8 mouse cellular contexts compared by ENCODE assay signal in the genomic region with DNA sequence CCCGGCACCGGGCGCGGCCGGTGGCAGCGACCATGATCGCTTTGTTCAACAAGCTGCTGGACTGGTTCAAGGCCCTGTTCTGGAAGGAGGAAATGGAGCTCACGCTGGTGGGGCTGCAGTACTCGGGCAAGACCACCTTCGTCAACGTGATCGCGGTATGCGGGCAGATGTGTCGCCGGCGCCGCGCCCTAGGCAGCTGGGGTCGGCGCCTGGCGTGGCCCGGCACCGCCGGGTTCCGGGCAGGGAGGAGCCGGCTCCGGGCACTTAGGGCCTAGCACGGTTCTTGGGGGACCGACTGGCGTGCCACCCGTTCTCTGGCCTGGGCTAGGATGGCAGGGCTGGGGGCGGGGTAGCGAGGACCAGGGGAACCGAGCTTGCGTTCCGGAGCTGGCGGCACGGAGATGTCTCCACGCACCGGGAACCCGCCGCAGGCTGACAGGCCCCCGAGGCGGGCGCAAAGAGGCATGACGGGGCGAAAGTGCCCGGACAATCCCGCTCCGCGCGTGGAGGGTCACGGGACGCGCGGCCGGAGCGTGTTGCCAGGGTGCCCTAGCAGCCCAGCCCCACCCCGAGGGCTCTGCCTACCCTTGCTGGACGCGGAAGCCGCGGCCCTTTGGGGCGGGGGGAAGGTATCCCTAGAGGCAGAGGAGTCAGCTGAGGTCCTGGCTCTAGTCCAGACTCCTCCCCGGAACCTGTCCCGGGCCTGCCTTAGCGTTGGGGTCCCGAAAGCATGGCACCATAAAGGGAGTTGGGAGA. TPM values are rescaled to one million over a fixed set of nuclear protein-coding genes. Genes with fewer than 3 reads are reported as not detected.
A peak's percentile ranks its signal among the peaks of the same experiment; 100 is the strongest.
DNase-seq lines count a peak whose midpoint lies in the region; ATAC-seq and TF ChIP-seq lines count a peak whose summit lies in the region.

No protein-coding gene starts in this region.

- peak; percentile 38; the same call in 1 of the 2 replicates for ATAC-seq in heart, embryonic 13.5 days (ENCODE audit: extremely low read depth, insufficient number of reproducible peaks, low FRiP score, low TSS enrichment)
- peak; percentile 77 for ATAC-seq in kidney, postnatal 0 days (replicated peaks; ENCODE audit: low FRiP score, low read depth)
- ATAC-seq in liver, embryonic 12.5 days, result peak; percentile 68

- H3K9me3 ChIP-seq in erythroblast, embryonic 14.5 days (ENCODE audit: control insufficient read depth, low read length), result no peaks in the 10 kb centered on the region
- no peaks in the 10 kb centered on the region for H3K9me3 ChIP-seq in heart, embryonic 13.5 days
- H3K9me3 ChIP-seq in kidney, postnatal 0 days (replicated peaks; ENCODE audit: low read length), result no peaks in the 10 kb centered on the region
- no peaks in the 10 kb centered on the region for H3K9me3 ChIP-seq in liver, embryonic 12.5 days (replicated peaks)

- peaks cover 28% of the 10 kb centered on the region for H3K4me1 ChIP-seq in erythroblast, embryonic 14.5 days (ENCODE audit: control insufficient read depth)
- H3K4me1 ChIP-seq in heart, embryonic 13.5 days, result peaks cover 26% of the 10 kb centered on the region
- 0 out of 2 replicates have a peak, but pooled peaks cover 6% of the 10 kb centered on the region for H3K4me1 ChIP-seq in kidney, postnatal 0 days (replicated peaks; ENCODE audit: insufficient read depth, low read length)
- H3K4me1 ChIP-seq in liver, embryonic 12.5 days, result peaks cover 26% of the 10 kb centered on the region

- H3K36me3 ChIP-seq in erythroblast, embryonic 14.5 days (ENCODE audit: control insufficient read depth), result peaks cover 12% of the 10 kb centered on the region
- H3K36me3 ChIP-seq in heart, embryonic 13.5 days, result peaks cover 12% of the 10 kb centered on the region
- no peaks in the 10 kb centered on the region for H3K36me3 ChIP-seq in kidney, postnatal 0 days (ENCODE audit: insufficient read depth, low read length)
- H3K36me3 ChIP-seq in liver, embryonic 12.5 days, result peaks cover 21% of the 10 kb centered on the region
- H3K36me3 ChIP-seq in myocyte (ENCODE audit: control insufficient read depth, insufficient read depth), result peaks cover 7% of the 10 kb centered on the region

- peak; percentile 64 for DNase-seq in CD4-positive helper T cell, adult 2 months (ENCODE audit: low read depth, low spot score)
- peak; percentile 84 for DNase-seq in brain, embryonic 14.5 days (ENCODE audit: low read depth)
- peak; percentile 79 for DNase-seq in kidney, postnatal 0 days (ENCODE audit: low spot score)
- peak; percentile 81 to 86 for DNase-seq in spleen, postnatal 36 days (ENCODE audit: low spot score in 2 of 2)

- peak overlapping the region; percentile 88 for H3K4me3 ChIP-seq in erythroblast, embryonic 14.5 days (replicated peaks)
- peak overlapping the region; percentile 80 for H3K4me3 ChIP-seq in heart, embryonic 13.5 days
- H3K4me3 ChIP-seq in kidney, postnatal 0 days (replicated peaks; ENCODE audit: low read depth, low read length), result peak overlapping the region; percentile 99
- H3K4me3 ChIP-seq in liver, embryonic 12.5 days, result peak overlapping the region; percentile 78
- H3K4me3 ChIP-seq in myocyte, result peak overlapping the region; percentile 79

- H3K9ac ChIP-seq in heart, embryonic 13.5 days, result peak overlapping the region; percentile 90
- H3K9ac ChIP-seq in kidney, postnatal 0 days (ENCODE audit: low read depth, low read length), result peak overlapping the region; percentile 95
- peak overlapping the region; percentile 82 for H3K9ac ChIP-seq in liver, embryonic 12.5 days

- peak overlapping the region; percentile 77 for H3K27ac ChIP-seq in heart, embryonic 13.5 days (replicated peaks)
- H3K27ac ChIP-seq in kidney, postnatal 0 days, result peak overlapping the region; percentile 91
- H3K27ac ChIP-seq in liver, embryonic 12.5 days, result peak overlapping the region; percentile 83

- 0 out of 2 replicates have a peak, but pooled peaks have one; percentile 9 for TF ChIP-seq POLR2A in brain, embryonic 14.5 days (IDR thresholded peaks at IDR 0.05; ENCODE audit: borderline replicate concordance, extremely low read depth, insufficient read depth, insufficient read length, poor library complexity, severe bottlenecking)
- TF ChIP-seq POLR2A in myocyte (IDR thresholded peaks at IDR 0.05; ENCODE audit: insufficient read length, low read depth), result peak; percentile 90

- peak overlapping the region; percentile 83 for H3K4me2 ChIP-seq in heart, embryonic 13.5 days
- peak overlapping the region; percentile 77 for H3K4me2 ChIP-seq in kidney, postnatal 0 days (ENCODE audit: low read length)
- peak overlapping the region; percentile 98 for H3K4me2 ChIP-seq in liver, embryonic 12.5 days
- H3K4me2 ChIP-seq in myocyte (ENCODE audit: low read depth), result peak overlapping the region; percentile 86

- WGBS in heart, embryonic 13.5 days, result under 1% methylated on average over 69 of the region's 69 CpGs
- WGBS in kidney, postnatal 0 days, result under 1% methylated on average over 65 of the region's 69 CpGs
- WGBS in liver, embryonic 12.5 days (ENCODE audit: insufficient replicate concordance), result under 1% methylated on average over 69 of the region's 69 CpGs

- peaks cover 35% of the 10 kb centered on the region for H3K79me2 ChIP-seq in myocyte (ENCODE audit: control insufficient read depth, insufficient read depth)

- H3ac ChIP-seq in myocyte (ENCODE audit: control insufficient read depth, insufficient read length), result peak overlapping the region; percentile 69

- peaks cover 7% of the 10 kb centered on the region for H3K27me3 ChIP-seq in erythroblast, embryonic 14.5 days (ENCODE audit: control insufficient read depth)
- peaks cover 57% of the 10 kb centered on the region for H3K27me3 ChIP-seq in heart, embryonic 13.5 days (replicated peaks)
- H3K27me3 ChIP-seq in kidney, postnatal 0 days (ENCODE audit: insufficient read depth, low read length), result no peaks in the 10 kb centered on the region
- H3K27me3 ChIP-seq in liver, embryonic 12.5 days (replicated peaks), result peaks cover 5% of the 10 kb centered on the region; the same call in 1 of the 2 replicates
- H3K27me3 ChIP-seq in myocyte (ENCODE audit: control insufficient read depth, insufficient read depth, insufficient read length), result no peaks in the 10 kb centered on the region

- TF ChIP-seq CTCF in brain, embryonic 14.5 days (IDR thresholded peaks at IDR 0.05; ENCODE audit: borderline replicate concordance, extremely low read depth, insufficient read depth, insufficient read length), result no peak
- TF ChIP-seq CTCF in kidney, postnatal 0 days (IDR thresholded peaks at IDR 0.05; ENCODE audit: low read depth), result no peak

TF ChIP-seq in myocyte, 11 proteins besides CTCF, POLR2A, EP300 and RAD21:
- TF ChIP-seq CEBPB (IDR thresholded peaks at IDR 0.05; ENCODE audit: insufficient read depth, poor library complexity, severe bottlenecking) (no peak), MYOG (IDR thresholded peaks at IDR 0.05; ENCODE audit: control insufficient read depth in 1 of 3, insufficient read depth in 1 of 3, insufficient read length in 2 of 3, low read depth in 2 of 3) (no peak), POLR2AphosphoS2 (IDR thresholded peaks at IDR 0.05; ENCODE audit: insufficient read length, low read depth) (peak; percentile 76), MYOD1 (IDR thresholded peaks at IDR 0.05; ENCODE audit: control insufficient read depth in 1 of 3, insufficient read length in 2 of 3, low read depth in 2 of 3) (no peak), USF1 (IDR thresholded peaks at IDR 0.05; ENCODE audit: low read depth) (peak; percentile 44), TCF3 (IDR thresholded peaks at IDR 0.05; ENCODE audit: insufficient read length, low read depth) (no peak), E2F4 (IDR thresholded peaks at IDR 0.05; ENCODE audit: insufficient read depth) (no peak), MAX (IDR thresholded peaks at IDR 0.05; ENCODE audit: low read depth) (no peak), TCF12 (IDR thresholded peaks at IDR 0.05; ENCODE audit: insufficient read depth, poor library complexity, severe bottlenecking) (no peak), REST (IDR thresholded peaks at IDR 0.05; ENCODE audit: insufficient read depth, insufficient read length) (no peak)

RNA-seq across cellular contexts. Expression of gene Arl8a, which starts 0.5 kb away (rescaled TPM):
- polyA plus RNA-seq in brain, embryonic 14.5 days (2012; rRNA removed), result 333 and 385 TPM in 2 replicates
- polyA plus RNA-seq in erythroblast, embryonic 14.5 days (2012), result 2.0 and 2.1 TPM in 2 replicates
- polyA plus RNA-seq in heart, embryonic 13.5 days (2015; fragmentation: Nextera tagmentation; extraction: Ambion mirVana), result 33.3 and 33.9 TPM in 2 replicates
- polyA plus RNA-seq in kidney, postnatal 0 days (2015; fragmentation: Nextera tagmentation; extraction: Ambion mirVana), result 47.4 and 49.3 TPM in 2 replicates
- 15.5 and 15.8 TPM in 2 replicates for polyA plus RNA-seq in liver, embryonic 12.5 days (2016; fragmentation: Nextera tagmentation; extraction: Ambion mirVana)
- polyA plus RNA-seq in myocyte (2012; fragmentation: generic; extraction: Trizol), result 61.2 TPM

RNA-seq across cellular contexts. Expression of gene Ptpn7, which starts 14.6 kb away (rescaled TPM):
- polyA plus RNA-seq in brain, embryonic 14.5 days (2012; rRNA removed), result 0.45 and 0.46 TPM in 2 replicates
- 0.57 and 0.67 TPM in 2 replicates for polyA plus RNA-seq in erythroblast, embryonic 14.5 days (2012)
- 1.2 and 1.4 TPM in 2 replicates for polyA plus RNA-seq in heart, embryonic 13.5 days (2015; fragmentation: Nextera tagmentation; extraction: Ambion mirVana)
- 0.38 and 0.42 TPM in 2 replicates for polyA plus RNA-seq in kidney, postnatal 0 days (2015; fragmentation: Nextera tagmentation; extraction: Ambion mirVana)
- 24.7 and 25.9 TPM in 2 replicates for polyA plus RNA-seq in liver, embryonic 12.5 days (2016; fragmentation: Nextera tagmentation; extraction: Ambion mirVana)
- polyA plus RNA-seq in myocyte (2012; fragmentation: generic; extraction: Trizol), result 0.26 TPM

RNA-seq across cellular contexts. Expression of gene Gpr37l1, which starts 20.4 kb away (rescaled TPM):
- polyA plus RNA-seq in brain, embryonic 14.5 days (2012; rRNA removed), result 0.35 and 0.46 TPM in 2 replicates
- polyA plus RNA-seq in erythroblast, embryonic 14.5 days (2012), result not detected in 2 replicates
- polyA plus RNA-seq in heart, embryonic 13.5 days (2015; fragmentation: Nextera tagmentation; extraction: Ambion mirVana), result not detected in 2 replicates
- polyA plus RNA-seq in kidney, postnatal 0 days (2015; fragmentation: Nextera tagmentation; extraction: Ambion mirVana), result not detected in 2 replicates
- not detected in 2 replicates for polyA plus RNA-seq in liver, embryonic 12.5 days (2016; fragmentation: Nextera tagmentation; extraction: Ambion mirVana)
- 0.07 TPM for polyA plus RNA-seq in myocyte (2012; fragmentation: generic; extraction: Trizol)

RNA-seq across cellular contexts. Expression of gene Lgr6, which starts 42.0 kb away (rescaled TPM):
- 0.38 and 0.63 TPM in 2 replicates for polyA plus RNA-seq in brain, embryonic 14.5 days (2012; rRNA removed)
- polyA plus RNA-seq in erythroblast, embryonic 14.5 days (2012), result 0.01 TPM in 1 of 2 replicates, not detected in the other
- polyA plus RNA-seq in heart, embryonic 13.5 days (2015; fragmentation: Nextera tagmentation; extraction: Ambion mirVana), result 1.3 and 2.7 TPM in 2 replicates
- polyA plus RNA-seq in kidney, postnatal 0 days (2015; fragmentation: Nextera tagmentation; extraction: Ambion mirVana), result 0.83 and 0.88 TPM in 2 replicates
- 0.30 and 0.36 TPM in 2 replicates for polyA plus RNA-seq in liver, embryonic 12.5 days (2016; fragmentation: Nextera tagmentation; extraction: Ambion mirVana)
- 2.1 TPM for polyA plus RNA-seq in myocyte (2012; fragmentation: generic; extraction: Trizol)

Comparison
In these comparisons a context has a peak if more than half of its experiments do, and no peak if none do; other contexts are left out.
1. Peak in every context shown above with its lines: DNase-seq, ATAC-seq, H3K4me3 ChIP-seq and H3K27ac ChIP-seq.
2. RNA of gene Ptpn7, which starts 14.6 kb away (polyA plus RNA-seq): 24.7 to 25.9 TPM in liver, embryonic 12.5 days; 1.2 to 1.4 TPM in heart, embryonic 13.5 days, 0.57 to 0.67 TPM in erythroblast, embryonic 14.5 days, 0.45 to 0.46 TPM in brain, embryonic 14.5 days, 0.38 to 0.42 TPM in kidney, postnatal 0 days and 0.26 TPM in myocyte (single experiment); every median in the first group is over 10 times any median in the second.